Mouse (Mus musculus): ENCODE data around the gene Samd8. TPM values are rescaled to one million over a fixed set of nuclear protein-coding genes. Genes with fewer than 3 reads are reported as not detected.

The Samd8 gene
- polyA plus RNA-seq, 1 experiment, result 19.6 TPM

DNA sequence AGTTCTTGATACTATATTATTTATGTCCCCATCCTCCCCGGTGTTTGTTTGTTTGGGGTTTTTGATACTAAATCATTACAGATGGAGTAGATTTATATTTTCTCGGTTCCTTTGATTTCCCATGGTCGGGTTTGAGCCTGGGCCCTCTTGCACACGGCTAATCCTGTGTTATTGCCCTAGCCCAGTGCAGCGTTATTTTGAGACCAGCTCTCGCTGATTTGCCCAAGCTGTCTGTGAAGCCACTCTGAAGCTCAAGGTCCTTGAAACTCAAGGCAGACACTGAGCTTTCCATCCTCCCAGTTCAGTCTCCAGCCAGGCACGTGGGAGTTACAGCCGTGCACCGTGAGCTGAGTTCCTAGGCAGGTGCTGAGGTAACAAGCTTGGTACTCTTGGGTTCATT, 11.2 kb downstream of the Samd8 start:
- Histone ChIP-seq H3K27ac (ENCODE audit: insufficient read depth, low read depth, low read length) (no peak overlapping the region), H3K4me1 (ENCODE audit: control insufficient read depth, insufficient read depth, low read length) (peaks cover 24% of the 10 kb centered on the region), H3K4me3 (ENCODE audit: insufficient read depth, low read length) (no peak overlapping the region)
- no peak for TF ChIP-seq CTCF (IDR thresholded peaks at IDR 0.05; ENCODE audit: low read depth, low read length)
- no peak for TF ChIP-seq POLR2A (IDR thresholded peaks at IDR 0.05; ENCODE audit: borderline replicate concordance, low read depth, low read length)

DNA sequence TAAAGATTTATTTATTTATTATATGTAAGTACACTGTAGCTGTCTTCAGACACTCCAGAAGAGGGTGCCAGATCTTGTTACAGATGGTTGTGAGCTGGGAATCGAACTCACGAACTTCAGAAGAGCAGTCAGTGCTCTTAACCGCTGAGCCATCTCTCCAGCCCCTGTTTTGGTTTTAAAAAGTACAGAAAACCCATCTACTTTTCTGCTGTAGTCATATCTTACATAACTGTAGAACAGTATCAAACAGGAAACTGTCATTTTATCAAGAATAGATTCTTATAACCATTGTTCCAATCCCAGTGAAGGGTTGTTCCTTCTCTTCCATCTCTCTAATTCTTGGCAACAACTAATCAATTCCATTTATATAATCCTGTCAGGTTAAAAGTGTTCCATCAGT, 13.4 kb downstream of the Samd8 start:
- TF ChIP-seq POLR2A (IDR thresholded peaks at IDR 0.05; ENCODE audit: borderline replicate concordance, low read depth, low read length) (no peak), CTCF (IDR thresholded peaks at IDR 0.05; ENCODE audit: low read depth, low read length) (no peak)
- Histone ChIP-seq H3K27ac (ENCODE audit: insufficient read depth, low read depth, low read length) (no peak overlapping the region), H3K4me3 (ENCODE audit: insufficient read depth, low read length) (no peak overlapping the region), H3K4me1 (ENCODE audit: control insufficient read depth, insufficient read depth, low read length) (peaks cover 21% of the 10 kb centered on the region)

DNA sequence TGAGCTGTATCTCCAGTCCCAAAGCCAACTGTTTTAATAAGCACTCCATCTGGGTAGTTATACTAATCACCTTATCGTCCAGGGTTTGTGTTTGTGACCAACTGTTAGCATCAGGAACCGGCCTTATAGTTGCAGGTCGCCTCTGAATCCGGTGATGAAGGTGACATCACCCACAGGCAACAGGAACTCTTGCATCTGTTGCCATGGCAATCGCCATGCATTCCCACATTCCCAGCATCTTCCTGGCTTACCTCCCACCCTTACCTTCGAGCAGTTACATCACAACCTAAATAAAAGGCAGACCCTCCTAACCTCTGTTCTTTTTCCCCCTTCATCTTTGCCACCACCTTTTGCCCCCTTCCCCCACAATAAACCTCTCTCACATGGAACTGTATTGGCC, 14.3 kb downstream of the Samd8 start:
- no peak overlapping the region for H3K4me3 ChIP-seq (ENCODE audit: insufficient read depth, low read length)
- TF ChIP-seq POLR2A (IDR thresholded peaks at IDR 0.05; ENCODE audit: borderline replicate concordance, low read depth, low read length) (no peak), CTCF (IDR thresholded peaks at IDR 0.05; ENCODE audit: low read depth, low read length) (no peak)
- H3K27ac ChIP-seq (ENCODE audit: insufficient read depth, low read depth, low read length), result no peak overlapping the region
- peaks cover 20% of the 10 kb centered on the region for H3K4me1 ChIP-seq (ENCODE audit: control insufficient read depth, insufficient read depth, low read length)

DNA sequence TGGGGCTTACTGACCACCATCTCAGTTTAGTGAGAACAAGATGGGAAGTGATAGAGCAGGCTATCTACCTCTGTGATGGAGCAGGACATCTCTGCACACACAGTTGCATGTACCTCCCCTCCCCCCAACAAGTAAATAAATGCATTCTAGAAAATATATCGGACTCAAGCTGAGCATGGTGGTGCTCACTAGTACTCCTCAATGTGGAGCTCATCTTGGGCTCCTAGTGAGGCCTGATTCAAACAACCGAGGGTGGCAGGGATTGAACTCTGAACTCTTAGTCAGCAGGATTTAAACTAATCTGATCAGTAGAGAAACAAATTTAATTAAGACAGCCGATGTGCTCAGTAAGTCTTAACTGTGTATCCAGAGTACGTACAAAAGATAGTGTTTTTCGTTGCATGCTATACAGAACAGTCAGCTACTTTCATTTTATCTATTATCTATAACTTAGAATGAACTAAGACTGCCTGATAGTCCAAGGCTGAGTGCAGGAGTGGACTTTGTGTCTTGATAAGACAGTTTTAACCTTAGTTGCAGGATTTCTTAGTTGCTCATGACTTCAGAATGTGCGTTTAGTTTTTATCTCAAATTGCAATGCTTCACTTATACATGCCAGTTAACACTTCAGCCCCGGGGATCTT, 15.5 kb downstream of the Samd8 start:
- H3K4me1 ChIP-seq (ENCODE audit: control insufficient read depth, insufficient read depth, low read length), result peaks cover 20% of the 10 kb centered on the region
- TF ChIP-seq POLR2A (IDR thresholded peaks at IDR 0.05; ENCODE audit: borderline replicate concordance, low read depth, low read length), result no peak
- no peak for TF ChIP-seq CTCF (IDR thresholded peaks at IDR 0.05; ENCODE audit: low read depth, low read length)
- no peak overlapping the region for H3K27ac ChIP-seq (ENCODE audit: insufficient read depth, low read depth, low read length)
- no peak overlapping the region for H3K4me3 ChIP-seq (ENCODE audit: insufficient read depth, low read length)

DNA sequence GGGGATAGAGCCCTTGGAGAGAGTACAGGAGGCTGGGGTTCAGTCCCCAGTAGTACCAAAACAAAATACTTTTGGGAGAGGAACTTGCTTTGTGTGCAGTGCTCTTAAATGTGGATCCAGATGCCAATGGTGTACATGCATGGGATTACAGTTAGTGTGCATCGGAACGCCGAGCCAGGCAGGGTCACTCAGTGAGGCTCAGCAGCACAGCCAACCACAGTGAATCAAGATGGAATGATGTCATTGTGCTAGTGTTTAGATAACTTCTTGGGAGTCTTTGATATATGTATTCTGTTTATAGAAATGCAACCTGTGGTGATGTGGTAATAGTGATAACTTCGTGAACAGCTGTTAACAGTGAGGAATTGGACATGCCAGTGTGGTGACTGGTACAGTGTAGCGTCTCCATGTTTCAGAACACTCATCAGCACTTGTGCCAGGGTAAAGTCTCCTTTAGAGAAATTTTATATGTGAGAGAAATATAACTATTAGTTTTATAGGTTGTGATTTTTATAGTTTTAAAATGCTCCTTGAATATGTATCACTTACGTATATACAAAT, 16.1 kb downstream of the Samd8 start:
- TF ChIP-seq POLR2A (IDR thresholded peaks at IDR 0.05; ENCODE audit: borderline replicate concordance, low read depth, low read length) (no peak), CTCF (IDR thresholded peaks at IDR 0.05; ENCODE audit: low read depth, low read length) (no peak)
- Histone ChIP-seq H3K4me1 (ENCODE audit: control insufficient read depth, insufficient read depth, low read length) (peaks cover 20% of the 10 kb centered on the region), H3K4me3 (ENCODE audit: insufficient read depth, low read length) (no peak overlapping the region), H3K27ac (ENCODE audit: insufficient read depth, low read depth, low read length) (no peak overlapping the region)

- Histone ChIP-seq H3K4me1 (ENCODE audit: control insufficient read depth, insufficient read depth, low read length) (peaks cover 17% of the 10 kb centered on the region), H3K4me3 (ENCODE audit: insufficient read depth, low read length) (no peak overlapping the region), H3K27ac (ENCODE audit: insufficient read depth, low read depth, low read length) (no peak overlapping the region)
- TF ChIP-seq POLR2A (IDR thresholded peaks at IDR 0.05; ENCODE audit: borderline replicate concordance, low read depth, low read length) (no peak), CTCF (IDR thresholded peaks at IDR 0.05; ENCODE audit: low read depth, low read length) (no peak)
Observed at GRCm38 (mm10) chr14:21772506-21773281, 22.4 kb downstream of the Samd8 start.

DNA sequence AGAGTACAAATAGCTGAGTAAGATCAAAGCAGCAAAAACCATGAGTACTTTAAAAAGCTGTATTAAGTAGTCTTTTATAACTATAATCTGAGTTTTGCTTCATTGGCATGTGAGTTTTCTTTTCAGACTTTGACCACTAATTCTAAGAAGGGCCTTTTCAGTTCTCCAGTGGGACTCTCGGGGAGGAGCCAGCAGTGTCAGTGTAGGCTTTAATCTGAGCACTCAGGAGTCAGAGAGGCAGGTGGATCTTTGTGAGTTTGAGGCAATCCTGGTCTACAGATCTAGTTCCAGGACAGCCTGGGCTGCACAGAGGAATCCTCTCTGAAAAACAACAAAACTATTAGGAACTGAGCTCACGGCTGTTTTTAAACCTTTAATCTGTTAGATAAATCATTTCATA, 23.6 kb downstream of the Samd8 start:
- TF ChIP-seq POLR2A (IDR thresholded peaks at IDR 0.05; ENCODE audit: borderline replicate concordance, low read depth, low read length), result no peak
- Histone ChIP-seq H3K4me1 (ENCODE audit: control insufficient read depth, insufficient read depth, low read length) (peaks cover 12% of the 10 kb centered on the region), H3K27ac (ENCODE audit: insufficient read depth, low read depth, low read length) (no peak overlapping the region), H3K4me3 (ENCODE audit: insufficient read depth, low read length) (no peak overlapping the region)

GRCm38 (mm10) chr14:21776201-21776600, 25.9 kb downstream of the Samd8 start:
- Histone ChIP-seq H3K27ac (ENCODE audit: insufficient read depth, low read depth, low read length) (no peak overlapping the region), H3K4me1 (ENCODE audit: control insufficient read depth, insufficient read depth, low read length) (peaks cover 6% of the 10 kb centered on the region), H3K4me3 (ENCODE audit: insufficient read depth, low read length) (no peak overlapping the region)
- TF ChIP-seq POLR2A (IDR thresholded peaks at IDR 0.05; ENCODE audit: borderline replicate concordance, low read depth, low read length), result no peak

- no peak overlapping the region for H3K4me3 ChIP-seq (ENCODE audit: insufficient read depth, low read length)
- H3K27ac ChIP-seq (ENCODE audit: insufficient read depth, low read depth, low read length), result no peak overlapping the region
- TF ChIP-seq CTCF (IDR thresholded peaks at IDR 0.05; ENCODE audit: low read depth, low read length) (no peak), POLR2A (IDR thresholded peaks at IDR 0.05; ENCODE audit: borderline replicate concordance, low read depth, low read length) (no peak)
- peaks cover 3% of the 10 kb centered on the region for H3K4me1 ChIP-seq (ENCODE audit: control insufficient read depth, insufficient read depth, low read length)
Observed at GRCm38 (mm10) chr14:21786500-21786899, 36.2 kb downstream of the Samd8 start.

GRCm38 (mm10) chr14:21787374-21787773, 37.0 kb downstream of the Samd8 start:
- Histone ChIP-seq H3K4me1 (ENCODE audit: control insufficient read depth, insufficient read depth, low read length) (peaks cover 3% of the 10 kb centered on the region), H3K27ac (ENCODE audit: insufficient read depth, low read depth, low read length) (no peak overlapping the region), H3K4me3 (ENCODE audit: insufficient read depth, low read length) (no peak overlapping the region)
- TF ChIP-seq CTCF (IDR thresholded peaks at IDR 0.05; ENCODE audit: low read depth, low read length), result no peak
- no peak for TF ChIP-seq POLR2A (IDR thresholded peaks at IDR 0.05; ENCODE audit: borderline replicate concordance, low read depth, low read length)
